Mouse (Mus musculus) C2C12 (cell line): ENCODE results near the gene Ermap.

Experiments
- CTCF ChIP-seq: IDR thresholded peaks from one replicate; pipeline ENCODE4 v1.5.1; 2011; ENCODE audit not compliant: control insufficient read depth, insufficient read depth, insufficient read length
- MAX ChIP-seq: IDR thresholded peaks from one replicate; pipeline ENCODE4 v1.6.1; 2011; ENCODE audit warnings: mild to moderate bottlenecking, control low read depth

DNA sequence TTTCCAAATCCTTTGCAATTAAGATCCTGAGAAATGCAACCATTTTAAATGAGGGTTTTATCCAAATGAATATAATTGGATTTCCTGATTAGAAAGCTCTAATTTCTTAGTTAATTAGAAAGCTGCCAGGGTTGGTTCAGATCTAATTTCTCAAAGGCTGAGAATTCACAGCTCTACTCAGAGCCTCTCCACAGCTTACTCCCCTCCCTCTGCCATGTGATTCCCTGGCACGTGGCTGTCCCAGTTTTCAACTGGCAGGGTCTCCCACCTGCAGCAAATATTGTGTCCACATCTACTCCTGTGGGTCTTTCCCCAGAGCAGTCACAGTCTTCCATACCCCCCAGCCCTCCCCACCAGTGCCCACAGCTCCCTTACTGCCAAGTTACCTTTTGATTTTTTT lies 6.3 kb downstream of the Ermap start:
- TF ChIP-seq CTCF (no peak), MAX (no peak)
